23 mouse cellular contexts compared by ENCODE assay signal in the genomic region with DNA sequence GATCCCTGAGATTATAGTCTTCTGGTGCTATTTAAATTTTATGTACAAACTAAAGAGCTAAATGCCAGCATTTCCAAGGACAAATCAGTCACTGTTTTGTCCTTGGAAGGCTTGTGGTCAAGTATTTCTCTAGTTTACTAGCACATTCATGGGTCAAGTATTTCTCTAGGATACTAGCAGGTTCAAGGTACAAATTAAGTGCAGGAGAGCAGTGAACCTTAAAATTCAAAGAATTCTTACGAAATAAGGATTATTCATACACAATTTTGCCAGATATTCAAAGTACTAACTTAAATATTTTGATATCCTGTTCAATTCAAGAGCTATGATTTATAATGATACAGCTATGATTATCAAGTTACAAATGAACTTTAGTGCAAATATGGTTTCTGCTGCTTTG. TPM values are rescaled to one million over a fixed set of nuclear protein-coding genes. Genes with fewer than 3 reads are reported as not detected.
"Had no signal": no experiment of that assay in that cellular context is flagged by ENCODE, and none has a peak within 500 bp of the region (broad histone marks: within the 10 kb centered on the region; RNA-seq: fewer than 3 reads in every experiment).

No protein-coding gene starts in this region.

- H3K27ac ChIP-seq: neural tube, embryonic 13.5 days; neural tube, embryonic 15.5 days; stomach, embryonic 15.5 days; stomach, postnatal 0 days had no signal

- H3K27me3 ChIP-seq: neural tube, embryonic 13.5 days; neural tube, embryonic 15.5 days; stomach, embryonic 15.5 days had no signal

- H3K9me3 ChIP-seq: neural tube, embryonic 15.5 days; stomach, embryonic 15.5 days had no signal

- H3K36me3 ChIP-seq: neural tube, embryonic 13.5 days; neural tube, embryonic 15.5 days; stomach, embryonic 15.5 days had no signal

- DNase-seq: retina, postnatal 1 day; right cerebral cortex, adult 18-20 months; right cerebral cortex, postnatal 14 days; right cerebral cortex, postnatal 25 days; right cerebral cortex, postnatal 4 days; spleen, adult 18-20 months; thymus, adult 18-20 months; thymus, adult 2 months; thymus, postnatal 14 days; thymus, postnatal 25 days; thymus, postnatal 36 days; thymus, postnatal 4 days had no signal

- H3K4me3 ChIP-seq: neural tube, embryonic 13.5 days; neural tube, embryonic 15.5 days; stomach, embryonic 15.5 days had no signal

- H3K9ac ChIP-seq: neural tube, embryonic 13.5 days; neural tube, embryonic 15.5 days; stomach, embryonic 15.5 days had no signal

- H3K4me2 ChIP-seq: neural tube, embryonic 13.5 days; neural tube, embryonic 15.5 days; stomach, embryonic 15.5 days had no signal

- H3K4me1 ChIP-seq: neural tube, embryonic 13.5 days; neural tube, embryonic 15.5 days; stomach, embryonic 15.5 days had no signal

RNA-seq across cellular contexts. Expression of a gene that starts 23.2 kb away (rescaled TPM):
- polyA plus RNA-seq: neural tube, embryonic 13.5 days; neural tube, embryonic 14.5 days; neural tube, embryonic 15.5 days; small intestine, adult 2 months; spleen, adult 2 months; stomach, embryonic 14.5 days; stomach, embryonic 15.5 days; stomach, embryonic 16.5 days; stomach, postnatal 0 days; thymus, postnatal 0 days; urinary bladder, adult 2 months had no signal
